Mouse (Mus musculus): ENCODE data around the gene Phyh. TPM values are rescaled to one million over a fixed set of nuclear protein-coding genes. Genes with fewer than 3 reads are reported as not detected.

Phyh gene
- polyA plus RNA-seq, 1 experiment from 2014 or later, result 50.9 TPM

DNA sequence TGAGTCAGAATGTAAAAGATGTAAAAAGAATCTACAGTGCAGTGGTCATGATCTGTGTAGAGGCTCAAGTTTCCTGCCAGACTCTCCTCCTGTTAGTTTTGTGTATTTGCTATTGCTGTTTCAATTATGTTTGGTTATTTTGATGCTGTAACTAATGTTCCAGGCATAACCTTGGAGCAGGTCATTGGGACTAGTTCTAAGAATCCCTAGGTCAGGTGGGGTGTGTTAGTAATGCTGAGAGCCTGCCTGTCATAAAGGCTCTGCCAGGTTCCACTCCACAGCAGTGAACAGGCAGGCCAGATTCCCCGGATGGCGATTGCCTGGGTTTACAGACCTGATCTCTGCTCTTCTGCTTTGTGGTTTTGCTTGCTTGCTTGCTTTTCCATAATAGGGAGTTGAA lies 23.2 kb upstream of the Phyh start:
- Histone ChIP-seq H3K27me3 (no peaks in the 10 kb centered on the region), H3K36me3 (peaks cover 92% of the 10 kb centered on the region), H3K27ac (no peak overlapping the region), H3K4me3 (no peak overlapping the region), H3K9ac (no peak overlapping the region), H3K4me2 (no peak overlapping the region), H3K9me3 (no peaks in the 10 kb centered on the region), H3K4me1 (no peaks in the 10 kb centered on the region)
- no peak for ATAC-seq (ENCODE audit: insufficient number of reproducible peaks, insufficient read depth, low FRiP score, low TSS enrichment, low read depth)
- WGBS, result 84% methylated on average over 2 of the region's 2 CpGs

DNA sequence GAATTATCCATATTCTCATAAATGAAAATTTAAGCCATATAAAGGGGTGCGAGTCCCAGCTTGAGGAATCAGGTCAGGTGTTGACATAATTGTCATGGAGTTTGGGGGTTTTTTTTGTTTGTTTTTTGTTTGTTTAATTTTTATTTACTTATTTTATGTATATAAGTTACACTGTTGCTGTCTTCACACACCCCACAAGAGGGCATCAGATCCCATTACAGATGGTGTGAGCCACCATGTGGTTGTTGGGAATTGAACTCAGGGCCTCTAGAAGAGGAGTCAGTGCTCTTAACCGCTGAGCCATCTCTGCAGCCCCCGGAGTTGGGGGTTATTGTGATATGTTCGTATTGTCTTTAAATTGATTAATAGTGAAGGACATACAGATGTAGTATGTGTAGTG lies 21.8 kb upstream of the Phyh start:
- Histone ChIP-seq H3K9me3 (no peaks in the 10 kb centered on the region), H3K4me2 (no peak overlapping the region), H3K9ac (no peak overlapping the region), H3K27ac (no peak overlapping the region), H3K36me3 (peaks cover 93% of the 10 kb centered on the region), H3K4me3 (no peak overlapping the region), H3K27me3 (no peaks in the 10 kb centered on the region), H3K4me1 (no peaks in the 10 kb centered on the region)
- 92% methylated on average over 4 of the region's 4 CpGs for WGBS
- no peak for ATAC-seq (ENCODE audit: insufficient number of reproducible peaks, insufficient read depth, low FRiP score, low TSS enrichment, low read depth)

GRCm38 (mm10) chr2:4900624-4901023 lies 18.2 kb upstream of the Phyh start:
- 94% methylated on average over 6 of the region's 6 CpGs for WGBS
- H3K4me2 ChIP-seq, result no peak overlapping the region
- no peak for ATAC-seq (ENCODE audit: insufficient number of reproducible peaks, insufficient read depth, low FRiP score, low TSS enrichment, low read depth)

DNA sequence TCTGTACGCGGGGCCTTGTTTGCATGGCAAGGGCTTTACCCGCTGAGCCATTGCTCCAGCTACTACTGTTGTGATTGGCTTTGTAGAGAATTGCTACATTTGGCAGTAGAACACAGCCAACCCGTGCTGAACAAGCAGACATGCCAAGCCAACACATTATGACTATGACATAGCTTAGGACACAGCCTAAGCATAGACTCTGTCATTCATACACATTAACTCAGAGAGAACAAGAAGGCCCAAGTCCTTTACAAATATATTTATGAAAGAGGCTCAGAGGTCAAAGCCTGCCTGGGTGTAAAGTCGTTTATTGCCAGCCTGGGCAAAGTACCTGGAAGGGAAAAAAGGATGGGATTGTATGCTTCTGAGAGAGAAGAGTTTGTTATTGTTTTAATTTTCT lies 16.5 kb upstream of the Phyh start:
- Histone ChIP-seq H3K36me3 (peaks cover 82% of the 10 kb centered on the region), H3K27ac (no peak overlapping the region), H3K9ac (no peak overlapping the region), H3K9me3 (no peaks in the 10 kb centered on the region), H3K4me2 (no peak overlapping the region), H3K27me3 (no peaks in the 10 kb centered on the region), H3K4me3 (no peak overlapping the region), H3K4me1 (no peaks in the 10 kb centered on the region)
- ATAC-seq (ENCODE audit: insufficient number of reproducible peaks, insufficient read depth, low FRiP score, low TSS enrichment, low read depth), result no peak
- 92% methylated on average over 5 of the region's 5 CpGs for WGBS

More at GRCm38 (mm10) chr2:4900624-4901023, 18.2 kb upstream of the Phyh start:
- Histone ChIP-seq H3K27me3 (no peaks in the 10 kb centered on the region), H3K4me3 (no peak overlapping the region), H3K36me3 (peaks cover 82% of the 10 kb centered on the region), H3K4me1 (no peaks in the 10 kb centered on the region), H3K9ac (no peak overlapping the region), H3K27ac (no peak overlapping the region), H3K9me3 (no peaks in the 10 kb centered on the region)

DNA sequence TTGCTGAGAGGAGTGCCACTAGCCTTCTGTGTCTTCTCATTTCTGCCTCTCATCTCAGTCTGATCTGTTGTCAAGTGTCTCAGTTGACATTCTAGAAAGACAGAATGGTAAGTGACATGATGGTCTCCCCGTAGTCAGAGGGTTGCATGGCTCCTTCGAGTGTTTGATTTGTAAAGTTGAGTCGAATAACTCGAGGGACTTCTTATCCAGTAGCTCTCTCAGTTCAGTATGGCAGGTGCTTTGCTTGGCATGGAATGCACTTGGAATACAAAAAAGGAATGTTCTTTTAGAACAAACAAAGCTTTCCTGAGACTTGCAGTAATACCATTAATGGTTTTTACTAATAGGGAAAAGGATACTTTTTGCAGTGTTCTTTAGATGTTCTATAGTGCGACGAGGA lies 11.7 kb upstream of the Phyh start:
- H3K9me3 ChIP-seq, result no peaks in the 10 kb centered on the region
- no peaks in the 10 kb centered on the region for H3K4me1 ChIP-seq
- no peak overlapping the region for H3K4me3 ChIP-seq
- H3K27me3 ChIP-seq, result no peaks in the 10 kb centered on the region
- no peak overlapping the region for H3K9ac ChIP-seq
- peaks cover 49% of the 10 kb centered on the region for H3K36me3 ChIP-seq
- H3K4me2 ChIP-seq, result no peak overlapping the region
- WGBS, result 94% methylated on average over 6 of the region's 6 CpGs
- no peak overlapping the region for H3K27ac ChIP-seq
- no peak for ATAC-seq (ENCODE audit: insufficient number of reproducible peaks, insufficient read depth, low FRiP score, low TSS enrichment, low read depth)

DNA sequence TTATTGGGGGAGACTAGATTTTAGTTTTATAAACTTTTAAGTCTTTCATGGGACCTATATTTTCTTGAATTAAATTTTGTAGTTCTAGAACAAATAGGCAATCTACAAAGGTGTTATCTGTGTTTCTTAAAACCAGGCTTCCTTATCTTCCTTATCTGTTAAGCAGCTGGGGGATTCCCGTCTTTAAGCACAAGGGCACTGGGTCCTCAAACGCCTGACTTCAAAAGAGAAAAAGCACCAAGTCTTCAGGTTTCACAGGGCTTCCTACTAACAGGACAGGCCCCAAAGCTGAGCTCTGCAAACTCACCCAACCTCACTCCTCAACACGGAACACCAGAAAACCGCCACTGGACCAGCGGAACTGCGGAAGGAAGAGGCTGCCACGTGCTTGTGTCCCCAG lies 10.9 kb upstream of the Phyh start:
- WGBS, result 85% methylated on average over 7 of the region's 7 CpGs
- H3K9ac ChIP-seq, result no peak overlapping the region

DNA sequence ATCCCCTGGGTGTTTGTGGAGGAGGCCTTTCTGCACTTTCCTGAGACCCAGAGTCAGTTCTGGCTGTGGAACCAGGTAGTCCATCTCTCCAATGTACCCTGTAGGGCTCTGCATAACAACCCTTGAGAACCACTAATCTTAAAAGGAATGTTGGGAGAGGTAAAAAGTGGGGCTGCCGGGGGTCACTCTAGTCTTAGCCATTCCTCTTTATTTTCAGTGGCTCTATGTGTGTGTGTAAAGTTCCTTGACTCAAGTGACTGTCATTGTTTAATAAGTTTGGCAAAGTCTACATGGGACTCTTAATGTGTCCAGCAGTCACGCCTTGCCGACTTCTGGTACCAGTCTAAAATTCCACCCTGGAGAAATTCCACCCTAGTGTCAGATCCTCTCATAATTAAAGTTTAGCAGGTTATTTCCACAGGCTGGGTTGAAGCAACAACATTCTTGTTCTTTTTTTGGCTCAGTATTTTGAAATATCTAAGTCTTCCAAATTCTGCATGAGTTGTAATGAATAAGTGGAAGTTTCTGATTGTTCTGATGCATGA lies 10.0 kb upstream of the Phyh start:
- H3K27me3 ChIP-seq, result no peaks in the 10 kb centered on the region
- H3K4me3 ChIP-seq, result no peak overlapping the region
- H3K27ac ChIP-seq, result no peak overlapping the region
- no peak for ATAC-seq (ENCODE audit: insufficient number of reproducible peaks, insufficient read depth, low FRiP score, low TSS enrichment, low read depth)
- H3K9ac ChIP-seq, result no peak overlapping the region
- no peak overlapping the region for H3K4me2 ChIP-seq
- peaks cover 4% of the 10 kb centered on the region; the same call in 1 of the 2 replicates for H3K9me3 ChIP-seq
- peaks cover 40% of the 10 kb centered on the region for H3K36me3 ChIP-seq
- WGBS, result 88% methylated on average over 3 of the region's 3 CpGs
- H3K4me1 ChIP-seq, result no peaks in the 10 kb centered on the region

More for the DNA sequence above, 10.9 kb upstream of the Phyh start:
- H3K27ac ChIP-seq, result no peak overlapping the region
- no peak for ATAC-seq (ENCODE audit: insufficient number of reproducible peaks, insufficient read depth, low FRiP score, low TSS enrichment, low read depth)
- H3K4me2 ChIP-seq, result no peak overlapping the region
- peaks cover 2% of the 10 kb centered on the region; the same call in 1 of the 2 replicates for H3K9me3 ChIP-seq
- peaks cover 42% of the 10 kb centered on the region for H3K36me3 ChIP-seq
- no peaks in the 10 kb centered on the region for H3K4me1 ChIP-seq
- no peak overlapping the region for H3K4me3 ChIP-seq
- no peaks in the 10 kb centered on the region for H3K27me3 ChIP-seq

DNA sequence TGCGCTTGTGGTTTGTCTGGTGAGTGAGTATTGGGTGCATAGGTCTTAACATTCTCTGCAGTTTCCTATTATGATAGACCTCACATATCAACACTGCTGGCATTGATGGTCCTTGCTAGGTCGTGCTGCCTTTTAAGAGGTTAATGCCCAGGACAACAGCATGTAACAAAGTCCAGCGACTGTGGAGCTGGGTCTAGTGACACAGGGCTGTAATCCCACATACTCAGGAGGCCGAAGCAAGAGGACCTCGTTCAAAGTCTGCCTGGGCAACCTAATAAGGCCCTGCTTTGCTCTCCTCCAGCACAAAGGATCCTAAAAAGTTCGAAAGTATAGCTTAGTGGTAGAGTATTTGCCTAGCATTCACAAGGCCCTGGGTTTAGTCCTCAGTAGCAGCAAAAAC lies 8.9 kb upstream of the Phyh start:
- no peak for ATAC-seq (ENCODE audit: insufficient number of reproducible peaks, insufficient read depth, low FRiP score, low TSS enrichment, low read depth)
- no peaks in the 10 kb centered on the region for H3K4me1 ChIP-seq
- H3K36me3 ChIP-seq, result peaks cover 37% of the 10 kb centered on the region
- H3K27me3 ChIP-seq, result no peaks in the 10 kb centered on the region
- H3K27ac ChIP-seq, result no peak overlapping the region
- no peak overlapping the region for H3K4me2 ChIP-seq
- no peak overlapping the region for H3K4me3 ChIP-seq
- H3K9me3 ChIP-seq, result peaks cover 4% of the 10 kb centered on the region; the same call in 1 of the 2 replicates
- H3K9ac ChIP-seq, result no peak overlapping the region
- 75% methylated on average over 6 of the region's 6 CpGs for WGBS

GRCm38 (mm10) chr2:4910521-4910920 lies 8.3 kb upstream of the Phyh start:
- no peak overlapping the region for H3K27ac ChIP-seq
- no peaks in the 10 kb centered on the region for H3K4me1 ChIP-seq
- 74% methylated on average over 4 of the region's 4 CpGs for WGBS
- ATAC-seq (ENCODE audit: insufficient number of reproducible peaks, insufficient read depth, low FRiP score, low TSS enrichment, low read depth), result no peak
- H3K36me3 ChIP-seq, result peaks cover 31% of the 10 kb centered on the region
- H3K9me3 ChIP-seq, result peaks cover 4% of the 10 kb centered on the region; the same call in 1 of the 2 replicates
- no peaks in the 10 kb centered on the region for H3K27me3 ChIP-seq
- no peak overlapping the region for H3K4me2 ChIP-seq
- no peak overlapping the region for H3K9ac ChIP-seq
- no peak overlapping the region for H3K4me3 ChIP-seq

DNA sequence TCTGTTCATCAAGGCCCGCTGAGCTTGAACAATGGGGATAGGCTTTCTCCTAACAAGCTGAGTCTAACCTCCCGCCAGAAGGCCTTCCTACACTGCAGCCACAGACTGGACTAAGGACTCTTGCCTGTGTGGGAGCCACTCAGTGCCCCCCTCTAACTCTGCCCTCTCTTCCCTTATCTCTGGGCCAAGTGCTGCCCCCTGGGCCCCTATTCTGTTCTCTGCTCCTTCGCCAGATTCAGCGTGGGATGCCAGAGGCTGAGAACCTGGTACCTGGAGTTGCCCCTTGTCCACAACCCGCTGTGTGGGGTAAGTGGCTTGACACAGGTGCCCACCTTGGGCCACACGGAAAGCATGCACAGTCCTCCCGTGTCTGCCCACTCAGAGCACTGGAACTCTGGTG lies 4.9 kb upstream of the Phyh start:
- H3K27ac ChIP-seq, result no peak overlapping the region
- no peaks in the 10 kb centered on the region; the same call in 1 of the 2 replicates for H3K36me3 ChIP-seq
- H3K9me3 ChIP-seq, result peaks cover 4% of the 10 kb centered on the region; the same call in 1 of the 2 replicates
- H3K4me1 ChIP-seq, result peaks cover 9% of the 10 kb centered on the region
- H3K27me3 ChIP-seq, result no peaks in the 10 kb centered on the region
- H3K4me2 ChIP-seq, result no peak overlapping the region
- H3K9ac ChIP-seq, result no peak overlapping the region
- WGBS, result 86% methylated on average over 7 of the region's 7 CpGs
- no peak for ATAC-seq (ENCODE audit: insufficient number of reproducible peaks, insufficient read depth, low FRiP score, low TSS enrichment, low read depth)
- no peak overlapping the region for H3K4me3 ChIP-seq

DNA sequence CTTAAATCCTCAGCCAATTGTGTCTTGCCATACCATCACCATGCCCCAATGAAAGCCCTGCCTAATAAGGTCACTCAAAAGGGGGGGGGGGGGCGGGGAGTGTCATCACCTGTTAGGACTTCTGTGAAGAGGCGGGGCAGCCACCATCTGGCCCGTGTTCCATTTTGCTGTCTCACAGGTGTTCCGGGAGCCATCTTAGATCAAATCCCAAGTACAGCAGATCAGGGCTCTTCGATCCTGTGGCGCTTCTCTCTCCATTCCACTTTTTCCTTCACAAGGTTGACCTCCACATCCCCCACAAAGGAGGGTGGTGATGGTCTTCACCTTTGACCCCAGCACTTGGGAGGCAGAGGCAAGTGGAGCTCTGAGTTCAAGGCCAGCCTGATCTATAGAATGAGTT lies 2.8 kb upstream of the Phyh start:
- H3K36me3 ChIP-seq, result no peaks in the 10 kb centered on the region
- no peak overlapping the region for H3K4me2 ChIP-seq
- H3K9me3 ChIP-seq, result peaks cover 4% of the 10 kb centered on the region; the same call in 1 of the 2 replicates
- no peaks in the 10 kb centered on the region for H3K27me3 ChIP-seq
- no peak overlapping the region for H3K9ac ChIP-seq
- peaks cover 13% of the 10 kb centered on the region for H3K4me1 ChIP-seq
- no peak overlapping the region for H3K4me3 ChIP-seq
- no peak overlapping the region for H3K27ac ChIP-seq
- ATAC-seq (ENCODE audit: insufficient number of reproducible peaks, insufficient read depth, low FRiP score, low TSS enrichment, low read depth), result no peak
- 68% methylated on average over 6 of the region's 6 CpGs for WGBS

DNA sequence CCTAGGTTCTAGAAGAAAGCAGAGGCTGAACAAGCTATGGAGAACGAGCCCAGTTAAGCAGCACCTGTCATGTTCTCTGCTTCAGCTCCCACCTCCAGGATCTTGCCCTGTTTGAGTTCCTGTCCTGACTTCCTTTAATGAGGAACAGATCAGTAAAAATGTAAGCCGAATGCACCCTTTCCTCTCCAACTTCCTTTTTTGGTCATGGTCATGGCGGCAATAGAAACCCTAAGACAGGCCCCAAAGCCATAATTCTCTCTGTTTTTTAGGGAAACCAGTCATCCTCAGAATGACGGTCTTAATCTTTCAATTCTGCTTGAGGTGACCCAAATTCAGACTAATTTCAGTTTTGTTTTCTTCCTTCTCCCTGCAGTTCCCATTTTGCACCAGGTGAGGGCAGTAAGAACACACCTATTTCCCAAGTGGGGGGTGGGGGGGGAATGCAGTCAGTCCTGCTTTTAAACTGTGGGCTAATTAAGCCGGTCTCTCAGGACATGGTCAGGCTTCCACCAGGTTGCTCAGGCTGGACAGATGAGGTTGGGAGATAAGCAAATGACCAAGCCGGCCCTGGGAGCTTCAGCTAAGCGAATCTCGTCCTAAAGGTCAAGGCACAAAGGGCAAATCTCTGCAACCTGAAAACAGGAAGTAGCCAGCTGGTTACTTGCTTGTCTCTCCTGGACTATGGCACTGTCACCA lies 1.3 kb upstream of the Phyh start:
- Histone ChIP-seq H3K27ac (no peak overlapping the region), H3K4me1 (peaks cover 13% of the 10 kb centered on the region), H3K36me3 (no peaks in the 10 kb centered on the region), H3K4me3 (no peak overlapping the region), H3K4me2 (peak overlapping the region; percentile 49), H3K9ac (no peak overlapping the region), H3K9me3 (peaks cover 4% of the 10 kb centered on the region; the same call in 1 of the 2 replicates), H3K27me3 (no peaks in the 10 kb centered on the region)
- ATAC-seq (ENCODE audit: insufficient number of reproducible peaks, insufficient read depth, low FRiP score, low TSS enrichment, low read depth), result no peak
- WGBS, result 8% methylated on average over 8 of the region's 8 CpGs

Measured in embryonic facial prominence, embryonic 13.5 days (tissue).